Mouse (Mus musculus): ENCODE measurements around the gene Id3. TPM values are rescaled to one million over a fixed set of nuclear protein-coding genes. Genes with fewer than 3 reads are reported as not detected.

The Id3 gene
- total and polyA plus RNA-seq, 3 experiments = 18.3 to 116 (median 85.5) TPM

DNA sequence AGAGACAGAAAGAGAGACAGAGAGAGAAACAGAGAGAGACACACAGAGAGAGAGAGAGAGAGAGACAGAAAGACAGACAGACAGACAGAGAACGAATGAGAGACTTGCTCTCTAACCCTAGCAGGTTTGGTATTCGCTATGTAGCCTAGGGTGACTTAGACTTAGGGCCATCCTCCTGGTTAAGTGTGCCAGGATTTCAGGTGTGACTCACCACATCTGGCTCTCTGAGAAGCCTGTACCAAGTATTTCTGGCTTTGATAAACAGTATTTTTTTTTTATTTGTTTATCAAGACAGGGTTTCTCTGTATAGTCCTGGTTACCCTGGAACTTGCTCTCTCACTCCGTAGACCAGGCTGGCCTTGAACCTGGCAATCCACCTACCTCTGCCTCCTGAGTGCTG, 24.4 kb downstream of the Id3 start:
- Histone ChIP-seq H3K36me3 (replicated peaks in 1 of 2; ENCODE audit: control insufficient read depth in 1 of 2, insufficient read depth in 1 of 2, low read length in 1 of 2) (no peaks in the 10 kb centered on the region), H3K27me3 (replicated peaks) (peaks cover 9% of the 10 kb centered on the region), H3K27ac (ENCODE audit: insufficient read depth, low read depth) (no peak overlapping the region), H3K4me3 (replicated peaks in 1 of 3; ENCODE audit: low read depth in 2 of 3, low read length in 2 of 3, poor library complexity in 1 of 3) (no peak overlapping the region), H3K79me2 (replicated peaks; ENCODE audit: control insufficient read depth, extremely low read depth, insufficient read depth, poor library complexity, severe bottlenecking) (no peaks in the 10 kb centered on the region), H3K9ac (ENCODE audit: insufficient read depth, low read depth) (no peak overlapping the region), H3K9me3 (replicated peaks; ENCODE audit: low read length) (no peaks in the 10 kb centered on the region), H3K4me2 (ENCODE audit: insufficient read depth, low read depth, poor library complexity, severe bottlenecking) (no peak overlapping the region), H3K4me1 (ENCODE audit: control insufficient read depth in 1 of 2, insufficient read depth in 2 of 2) (peaks cover 0 to 5% of the 10 kb centered on the region in 2 experiments; a peak in 2 of 4 replicates)
- TF ChIP-seq ELF1 (IDR thresholded peaks at IDR 0.05; ENCODE audit: low read depth, low read length) (no peak), POLR2AphosphoS2 (IDR thresholded peaks at IDR 0.05; ENCODE audit: low read depth, low read length) (no peak), ZC3H11A (IDR thresholded peaks at IDR 0.05; ENCODE audit: low read depth, low read length) (no peak), ZKSCAN1 (IDR thresholded peaks at IDR 0.05; ENCODE audit: borderline replicate concordance, low read depth, low read length) (no peak), BHLHE40 (IDR thresholded peaks at IDR 0.05; ENCODE audit: low read depth, low read length) (no peak), MEF2A (IDR thresholded peaks at IDR 0.05; ENCODE audit: borderline replicate concordance, low read depth, low read length) (no peak), USF1 (IDR thresholded peaks at IDR 0.05; ENCODE audit: low read depth, low read length) (no peak), RCOR1 (conservative IDR thresholded peaks at IDR 0.05; ENCODE audit: low read depth, low read length) (no peak), UBTF (IDR thresholded peaks at IDR 0.05; ENCODE audit: low read depth, low read length) (no peak)
- in situ Hi-C loops (cut with MboI; ENCODE audit: low pct_ligation_motif_present, low pct_unique_long_range_greater_than_20kb, low sequenced_read_pairs) (no loop called here), dilution Hi-C loops (cut with MboI; ENCODE audit: extremely low pct_ligation_motif_present, extremely low pct_unique_long_range_greater_than_20kb, low sequenced_read_pairs) (no loop called here)
- DNase-seq (ENCODE audit: extremely low read depth) = no peak

DNA sequence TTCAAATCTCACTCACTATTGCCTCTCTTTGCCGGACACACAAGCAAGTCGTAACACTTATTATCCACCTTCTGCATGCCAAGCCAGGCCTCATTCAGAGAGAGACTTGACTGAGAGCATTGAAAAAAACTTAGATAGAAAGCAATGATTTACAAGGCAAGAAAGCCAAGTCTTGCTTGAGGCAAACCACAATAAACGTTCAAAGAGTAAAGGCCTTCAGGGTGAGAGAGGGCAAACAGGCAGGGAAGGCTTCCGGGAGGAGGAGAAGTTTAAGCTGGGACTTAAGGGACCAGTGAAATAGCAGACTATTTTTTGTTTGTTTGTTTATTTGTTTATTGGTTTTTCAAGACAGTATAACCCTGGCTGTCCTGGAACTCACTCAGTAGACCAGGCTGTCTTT, 27.1 kb downstream of the Id3 start:
- dilution Hi-C loops (cut with MboI; ENCODE audit: extremely low pct_ligation_motif_present, extremely low pct_unique_long_range_greater_than_20kb, low sequenced_read_pairs) = no loop called here
- Histone ChIP-seq H3K27me3 (replicated peaks) (peaks cover 9% of the 10 kb centered on the region), H3K9ac (ENCODE audit: insufficient read depth, low read depth) (no peak overlapping the region), H3K4me2 (ENCODE audit: insufficient read depth, low read depth, poor library complexity, severe bottlenecking) (no peak overlapping the region), H3K4me1 (ENCODE audit: control insufficient read depth in 1 of 2, insufficient read depth in 2 of 2) (peaks cover 10 to 24% of the 10 kb centered on the region in 2 experiments), H3K9me3 (replicated peaks; ENCODE audit: low read length) (no peaks in the 10 kb centered on the region), H3K79me2 (replicated peaks; ENCODE audit: control insufficient read depth, extremely low read depth, insufficient read depth, poor library complexity, severe bottlenecking) (peaks cover 22% of the 10 kb centered on the region), H3K4me3 (replicated peaks in 1 of 3; ENCODE audit: low read depth in 2 of 3, low read length in 2 of 3, poor library complexity in 1 of 3) (no peak overlapping the region), H3K36me3 (replicated peaks in 1 of 2; ENCODE audit: control insufficient read depth in 1 of 2, insufficient read depth in 1 of 2, low read length in 1 of 2) (peaks cover 0 to 4% of the 10 kb centered on the region in 2 experiments), H3K27ac (ENCODE audit: insufficient read depth, low read depth) (no peak overlapping the region)
- in situ Hi-C loops (cut with MboI; ENCODE audit: low pct_ligation_motif_present, low pct_unique_long_range_greater_than_20kb, low sequenced_read_pairs) = no loop called here
- TF ChIP-seq HCFC1 (IDR thresholded peaks at IDR 0.05; ENCODE audit: low read depth, low read length) = no peak
- TF ChIP-seq USF1 (IDR thresholded peaks at IDR 0.05; ENCODE audit: low read depth, low read length) = no peak
- no peak for TF ChIP-seq SIN3A (IDR thresholded peaks at IDR 0.05; ENCODE audit: low read length)
- TF ChIP-seq MAZ (IDR thresholded peaks at IDR 0.05; ENCODE audit: low read depth, low read length) = no peak
- no peak for DNase-seq (ENCODE audit: extremely low read depth)

DNA sequence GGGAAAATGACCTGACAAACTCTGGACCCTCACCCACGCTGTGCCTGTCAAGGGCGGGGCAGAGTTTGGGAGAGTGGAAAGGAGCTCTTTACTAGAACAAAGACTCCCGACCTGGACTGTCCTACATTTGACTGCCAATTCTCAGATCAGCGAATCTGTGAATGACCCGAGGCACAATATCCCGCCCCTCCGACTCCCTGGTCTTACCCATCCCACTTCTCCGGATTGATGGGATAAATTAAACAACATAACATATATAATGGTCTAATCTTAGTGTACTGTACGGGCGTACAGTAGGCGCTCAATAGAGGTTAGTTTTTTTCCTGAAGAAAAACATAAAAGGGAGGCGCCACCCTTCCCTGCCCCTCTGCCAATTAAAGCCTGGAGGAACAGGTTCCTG, 28.2 kb downstream of the Id3 start:
- in situ Hi-C loops (cut with MboI; ENCODE audit: low pct_ligation_motif_present, low pct_unique_long_range_greater_than_20kb, low sequenced_read_pairs) = no loop called here
- H3K79me2 ChIP-seq (replicated peaks; ENCODE audit: control insufficient read depth, extremely low read depth, insufficient read depth, poor library complexity, severe bottlenecking) = peaks cover 29% of the 10 kb centered on the region
- H3K27me3 ChIP-seq (replicated peaks) = peaks cover 9% of the 10 kb centered on the region
- no peaks in the 10 kb centered on the region for H3K9me3 ChIP-seq (replicated peaks; ENCODE audit: low read length)
- peaks cover 15 to 35% of the 10 kb centered on the region in 2 experiments for H3K4me1 ChIP-seq (ENCODE audit: control insufficient read depth in 1 of 2, insufficient read depth in 2 of 2)
- no peak for DNase-seq (ENCODE audit: extremely low read depth)
- H3K27ac ChIP-seq (ENCODE audit: insufficient read depth, low read depth) = no peak overlapping the region
- TF ChIP-seq TBP (conservative IDR thresholded peaks at IDR 0.05; ENCODE audit: low read depth, low read length) = no peak
- no peak for TF ChIP-seq CTCF (conservative IDR thresholded peaks at IDR 0.05 in 1 of 2, IDR thresholded peaks at IDR 0.05 in 1 of 2; ENCODE audit: low read depth in 2 of 2, low read length in 2 of 2)
- no peak for TF ChIP-seq ZNF384 (IDR thresholded peaks at IDR 0.05; ENCODE audit: low read depth, low read length)
- TF ChIP-seq NELFE (IDR thresholded peaks at IDR 0.05; ENCODE audit: low read depth, low read length) = no peak
- TF ChIP-seq USF2 (conservative IDR thresholded peaks at IDR 0.05; ENCODE audit: low read depth, low read length) = no peak
- no peak for TF ChIP-seq SIN3A (IDR thresholded peaks at IDR 0.05; ENCODE audit: low read length)
- TF ChIP-seq USF1 (IDR thresholded peaks at IDR 0.05; ENCODE audit: low read depth, low read length) = no peak
- no peak for TF ChIP-seq ZC3H11A (IDR thresholded peaks at IDR 0.05; ENCODE audit: low read depth, low read length)
- TF ChIP-seq POLR2A (IDR thresholded peaks at IDR 0.05; ENCODE audit: low read depth, low read length) = no peak
- no peak for TF ChIP-seq TCF12 (IDR thresholded peaks at IDR 0.05; ENCODE audit: low read depth, low read length)
- TF ChIP-seq JUND (conservative IDR thresholded peaks at IDR 0.05; ENCODE audit: low read depth, low read length) = no peak
- no peak for TF ChIP-seq RCOR1 (conservative IDR thresholded peaks at IDR 0.05; ENCODE audit: low read depth, low read length)
- TF ChIP-seq ZMIZ1 (IDR thresholded peaks at IDR 0.05; ENCODE audit: low read depth, low read length) = no peak
- no peak for TF ChIP-seq HCFC1 (IDR thresholded peaks at IDR 0.05; ENCODE audit: low read depth, low read length)
- TF ChIP-seq MEF2A (IDR thresholded peaks at IDR 0.05; ENCODE audit: borderline replicate concordance, low read depth, low read length) = no peak
- TF ChIP-seq ETS1 (conservative IDR thresholded peaks at IDR 0.05; ENCODE audit: low read depth, low read length) = no peak
- TF ChIP-seq CHD2 (IDR thresholded peaks at IDR 0.05; ENCODE audit: low read length) = no peak
- TF ChIP-seq MAFK (IDR thresholded peaks at IDR 0.05; ENCODE audit: insufficient replicate concordance, low read length) = no peak
- dilution Hi-C loops (cut with MboI; ENCODE audit: extremely low pct_ligation_motif_present, extremely low pct_unique_long_range_greater_than_20kb, low sequenced_read_pairs) = no loop called here
- peak overlapping the region in 1 of 3 experiments; percentile 47 for H3K4me3 ChIP-seq (replicated peaks in 1 of 3; ENCODE audit: low read depth in 2 of 3, low read length in 2 of 3, poor library complexity in 1 of 3)
- H3K36me3 ChIP-seq (replicated peaks in 1 of 2; ENCODE audit: control insufficient read depth in 1 of 2, insufficient read depth in 1 of 2, low read length in 1 of 2) = peaks cover 0 to 4% of the 10 kb centered on the region in 2 experiments
- H3K9ac ChIP-seq (ENCODE audit: insufficient read depth, low read depth) = peak overlapping the region; percentile 77
- peak overlapping the region; percentile 86 for H3K4me2 ChIP-seq (ENCODE audit: insufficient read depth, low read depth, poor library complexity, severe bottlenecking)

Measured in CH12.LX (cell line).